Mouse (Mus musculus) liver, adult (tissue): Measurements from ENCODE around the gene Olfr142.
"Not testable (repeated sequence)": the region's sequence is repeated elsewhere in the genome, so short reads cannot be mapped to it uniquely, and the experiment has no call there.

Experiments used
- GATA4 ChIP-seq: IDR thresholded peaks from 2 replicates; pipeline ENCODE4 v1.6.1; 2014; ENCODE audit warnings: mild to moderate bottlenecking, low read length; ENCODE audit not compliant: insufficient replicate concordance

Olfr142 gene

DNA sequence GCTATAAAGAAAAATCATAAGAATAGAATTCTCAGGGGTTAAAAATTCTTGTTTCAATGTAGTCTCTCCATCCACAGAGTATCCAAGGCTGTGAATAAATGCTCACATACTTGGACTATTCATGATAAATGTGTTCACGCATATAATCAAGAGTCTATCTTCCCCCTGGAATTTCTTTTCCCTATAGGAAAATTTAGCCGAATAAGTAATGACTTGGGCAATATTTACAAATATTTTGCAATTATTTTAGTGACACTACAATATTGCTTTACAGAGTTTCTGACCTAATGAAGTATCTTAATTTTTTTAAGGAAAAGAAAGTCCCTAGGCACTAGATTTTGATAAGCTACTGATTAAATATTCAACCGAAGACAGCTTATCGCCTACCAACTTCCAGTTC is at the start of gene Olfr142:
Olfr142 (minus strand) TSS at position 101 of the 400 bp plus-strand sequence.
- no peak for TF ChIP-seq GATA4

DNA sequence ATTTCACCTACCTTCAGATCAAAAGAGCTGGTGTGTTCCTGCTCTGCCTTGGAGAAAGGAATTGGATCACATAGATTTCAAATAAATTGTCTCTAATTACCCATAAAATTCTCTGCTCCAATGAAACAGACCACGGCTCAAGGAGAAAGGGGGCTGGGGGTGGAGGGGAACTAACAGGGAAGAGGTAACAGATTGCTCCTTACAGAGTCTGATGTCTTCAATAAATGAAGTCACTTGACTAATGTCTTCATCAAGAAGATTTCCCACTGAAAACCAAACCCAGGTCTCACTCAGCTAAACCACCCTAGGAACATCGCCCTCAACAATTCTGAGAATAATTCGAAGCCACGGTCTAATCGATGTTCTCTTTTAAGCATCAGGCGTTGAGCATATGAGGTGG is 35.3 kb upstream of the Olfr142 start, which contains the start of gene Olfr1272:
Olfr1272 (minus strand) TSS at position 101 of the 400 bp plus-strand sequence.
- TF ChIP-seq GATA4, result no peak

DNA sequence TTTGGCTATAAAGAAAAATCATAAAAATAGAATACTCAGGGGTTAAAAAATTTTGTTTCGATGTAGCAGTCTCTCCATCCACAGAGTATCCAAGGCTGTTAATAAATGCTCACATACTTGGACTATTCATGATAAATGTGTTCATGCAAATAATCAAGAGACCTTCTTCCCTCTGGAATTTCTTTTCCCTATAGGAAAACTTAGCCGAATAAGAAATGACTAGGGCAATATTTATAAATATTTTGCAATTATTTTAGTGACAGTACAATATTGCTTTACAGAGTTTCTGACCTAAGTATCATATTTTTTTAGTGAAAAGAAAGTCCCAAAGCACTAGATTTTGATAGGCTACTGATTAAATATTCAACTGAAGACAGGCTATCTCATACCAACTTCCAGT is 13.5 kb upstream of the Olfr142 start, which contains the start of gene Olfr1271:
Olfr1271 (minus strand) TSS at position 101 of the 400 bp plus-strand sequence.
- TF ChIP-seq GATA4, result no peak

- not testable (repeated sequence) for TF ChIP-seq GATA4
Observed at GRCm38 (mm10) chr2:90224393-90224792, 33.0 kb downstream of the Olfr142 start, which contains the start of gene Olfr1506. Olfr1506 (minus strand) TSS chr2:90224493.
